Mouse (Mus musculus) kidney, postnatal 14 days (tissue): ENCODE results near the gene Carns1.
"Not testable (repeated sequence)": the region's sequence is repeated elsewhere in the genome, so short reads cannot be mapped to it uniquely, and the experiment has no call there.

Source experiments
- DNase-seq: peaks from one replicate; pipeline ENCODE4 v3.0.0; 2022; ENCODE audit warnings: mixed read lengths

Carns1 gene

DNA sequence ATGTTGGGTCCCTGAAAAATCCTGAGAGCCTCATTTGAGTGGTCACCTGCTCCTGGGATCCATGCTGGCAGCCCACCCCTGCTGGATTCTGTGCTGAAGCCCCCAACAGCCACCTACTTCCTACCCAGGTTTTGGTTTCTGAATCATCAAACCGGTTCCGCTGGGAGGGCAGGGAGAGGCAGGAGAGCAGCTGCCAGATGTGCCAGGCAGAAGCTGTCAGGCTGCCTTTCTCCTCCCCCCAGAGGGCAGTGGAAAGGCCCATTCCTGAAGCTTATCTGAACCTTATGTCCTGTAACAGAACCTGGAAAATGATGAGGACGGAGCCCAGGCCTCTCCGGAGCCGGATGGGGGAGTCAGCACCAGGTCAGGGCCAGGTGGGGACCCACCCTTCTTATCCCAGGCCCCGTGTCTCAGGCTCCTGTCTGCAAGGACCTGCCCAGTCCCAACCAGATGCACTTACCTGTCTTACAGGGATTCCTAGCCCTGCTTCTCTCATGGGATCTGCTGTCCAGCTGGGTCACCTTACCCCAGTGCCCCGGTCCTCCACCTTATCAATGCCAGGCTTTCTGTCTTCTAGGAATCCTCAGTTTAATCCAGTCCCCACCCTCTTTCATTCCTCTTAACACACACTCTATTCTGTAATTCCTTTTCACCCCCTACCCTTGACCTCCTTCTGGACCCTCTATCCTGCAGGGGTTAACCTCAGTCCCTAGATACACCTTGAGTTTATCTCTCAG, 48.4 kb downstream of the Carns1 start:
- no peak for DNase-seq

DNA sequence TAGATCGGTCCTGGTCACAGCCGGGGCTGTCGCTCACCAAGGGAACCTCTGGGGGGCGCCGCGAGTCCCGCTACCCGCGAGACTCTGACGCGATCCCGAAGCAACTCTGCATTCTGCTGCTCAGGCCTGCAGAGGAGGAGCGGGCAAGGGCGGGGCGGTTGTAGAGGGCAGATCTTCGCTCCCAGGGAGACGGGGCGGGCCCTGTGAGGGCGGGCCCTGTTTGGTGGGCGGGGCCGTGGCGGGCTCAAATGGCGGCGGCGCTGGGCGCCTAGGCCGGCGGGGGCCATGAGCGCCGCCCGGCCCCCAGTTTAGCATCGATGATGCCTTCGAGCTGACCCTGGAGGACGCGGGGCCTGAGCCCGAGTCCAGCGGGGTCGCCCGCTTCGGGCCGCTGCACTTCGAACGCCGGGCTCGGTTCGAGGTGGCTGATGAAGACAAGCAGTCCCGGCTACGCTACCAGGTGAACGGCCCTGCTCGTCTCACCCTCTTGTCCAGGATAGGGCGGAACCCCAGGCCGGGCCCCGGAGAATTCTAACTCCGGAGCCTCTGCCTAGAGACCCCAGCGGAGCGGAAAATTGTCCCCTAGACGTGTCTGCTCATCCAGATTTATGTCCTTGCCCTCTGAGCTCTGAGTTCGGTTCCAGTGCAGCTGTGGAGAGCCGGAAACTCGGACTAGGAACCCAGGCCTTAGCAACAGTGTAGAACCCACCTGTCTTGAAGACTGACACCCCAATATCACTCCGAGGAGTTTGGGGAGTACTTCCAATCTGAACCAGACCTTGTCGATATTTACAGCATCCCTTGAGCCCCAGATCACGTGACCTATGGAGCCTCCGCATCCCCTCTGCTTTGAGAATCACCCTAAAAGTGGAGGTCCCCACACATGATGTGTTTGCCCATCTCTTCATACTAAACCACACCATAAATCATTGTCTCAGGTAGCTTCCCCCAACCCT, 49.3 kb downstream of the Carns1 start, which contains the start of gene Aip:
Gene Aip (minus strand): TSS at position 118 of the 956 bp plus-strand sequence.
- peak; percentile 99 for DNase-seq

DNA sequence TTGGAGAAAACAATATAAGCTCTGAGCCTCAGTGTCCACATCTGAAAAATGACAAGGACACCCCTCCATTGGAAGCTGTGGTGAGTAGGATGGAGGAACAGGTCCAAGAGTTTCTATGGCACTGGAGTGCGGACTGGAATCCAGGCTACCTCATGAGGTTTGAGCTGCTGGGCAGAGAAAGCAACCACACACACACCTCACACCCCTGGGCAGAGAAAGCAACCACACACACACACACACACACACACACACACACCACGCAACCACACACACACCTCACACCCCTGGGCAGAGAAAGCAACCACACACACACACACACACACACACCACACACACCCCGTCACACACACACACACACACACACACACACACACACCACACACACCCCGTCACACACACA, 50.0 kb downstream of the Carns1 start:
- DNase-seq: not testable (repeated sequence)

DNA sequence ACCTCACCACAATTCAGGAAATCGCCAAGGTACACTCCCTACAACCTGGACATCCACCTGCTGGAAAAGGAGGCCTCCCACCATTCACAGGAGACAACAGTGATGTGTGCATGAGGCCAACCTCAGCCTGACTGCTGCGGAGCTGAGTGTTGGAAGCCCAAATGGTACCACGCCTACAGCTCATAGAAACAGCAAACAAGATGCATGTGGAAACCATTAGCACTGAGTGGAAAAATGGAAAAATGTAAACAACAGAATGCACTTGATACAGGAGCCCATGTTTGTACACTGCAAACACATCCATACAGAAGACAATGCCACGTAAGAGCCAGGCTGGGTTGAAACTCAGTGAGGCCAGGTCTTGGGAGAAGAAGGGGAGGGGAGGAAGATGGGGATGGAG, 50.8 kb downstream of the Carns1 start:
- no peak for DNase-seq

DNA sequence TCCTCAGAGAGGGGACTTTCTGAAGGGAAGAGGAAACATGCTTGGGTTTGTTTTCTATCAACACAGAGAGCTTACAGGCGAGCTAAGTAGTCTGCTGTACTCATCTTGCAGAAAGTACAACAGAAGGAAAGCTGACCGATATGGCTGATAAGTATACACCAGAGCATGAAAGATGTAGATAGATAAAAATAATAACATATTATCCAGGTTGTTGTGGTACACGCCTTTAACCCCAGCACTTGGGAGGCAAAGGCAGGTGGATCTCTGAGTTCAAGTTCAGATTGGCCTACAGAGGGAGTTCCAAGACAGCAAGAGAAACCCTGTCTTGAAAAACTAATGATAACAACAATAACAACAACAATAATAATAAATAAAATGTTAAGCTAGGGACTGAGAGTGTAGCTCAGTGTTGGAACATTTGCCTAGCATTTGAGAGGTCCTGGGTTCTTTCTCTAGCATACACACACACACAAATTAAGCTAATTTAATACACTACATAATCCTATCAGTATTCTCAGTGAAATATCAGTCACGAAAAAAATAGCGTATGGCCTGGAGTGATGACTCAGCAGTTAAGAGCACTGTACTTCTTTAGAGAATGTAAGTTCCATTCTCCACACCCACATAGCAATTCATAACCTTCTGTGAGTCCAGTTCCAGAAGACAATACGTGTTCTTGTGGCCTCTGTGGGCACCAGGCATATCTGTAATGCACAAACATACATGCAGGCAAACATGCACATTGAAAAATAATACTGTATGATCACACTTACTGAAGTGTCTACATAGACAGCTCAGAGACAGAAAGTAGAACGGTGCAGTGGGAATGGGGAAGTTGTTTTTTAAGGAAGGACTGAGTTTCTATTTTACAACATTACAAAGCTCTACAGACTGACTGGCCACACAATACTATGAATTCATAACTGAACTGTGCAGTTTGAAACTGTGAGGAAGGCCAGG, 52.6 kb downstream of the Carns1 start:
- DNase-seq: no peak

DNA sequence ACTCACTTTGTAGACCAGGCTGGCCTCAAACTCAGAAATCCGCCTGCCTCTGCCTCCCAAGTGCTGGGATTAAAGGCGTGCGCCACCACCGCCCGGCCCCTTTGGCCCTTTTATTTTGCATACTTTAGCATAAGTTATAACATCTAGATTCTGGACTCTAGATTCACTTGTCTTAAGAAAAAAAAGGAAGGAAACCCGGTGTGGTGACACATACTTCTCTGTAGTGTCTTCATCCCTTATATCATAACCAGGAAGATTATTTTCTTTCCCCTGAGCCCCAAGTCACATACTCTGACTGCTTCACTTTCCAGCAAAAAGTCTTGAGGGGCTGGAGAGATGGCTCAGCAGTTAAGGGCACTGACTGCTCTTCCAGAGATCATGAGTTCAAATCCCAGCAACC, 53.4 kb downstream of the Carns1 start:
- DNase-seq: not testable (repeated sequence)

DNA sequence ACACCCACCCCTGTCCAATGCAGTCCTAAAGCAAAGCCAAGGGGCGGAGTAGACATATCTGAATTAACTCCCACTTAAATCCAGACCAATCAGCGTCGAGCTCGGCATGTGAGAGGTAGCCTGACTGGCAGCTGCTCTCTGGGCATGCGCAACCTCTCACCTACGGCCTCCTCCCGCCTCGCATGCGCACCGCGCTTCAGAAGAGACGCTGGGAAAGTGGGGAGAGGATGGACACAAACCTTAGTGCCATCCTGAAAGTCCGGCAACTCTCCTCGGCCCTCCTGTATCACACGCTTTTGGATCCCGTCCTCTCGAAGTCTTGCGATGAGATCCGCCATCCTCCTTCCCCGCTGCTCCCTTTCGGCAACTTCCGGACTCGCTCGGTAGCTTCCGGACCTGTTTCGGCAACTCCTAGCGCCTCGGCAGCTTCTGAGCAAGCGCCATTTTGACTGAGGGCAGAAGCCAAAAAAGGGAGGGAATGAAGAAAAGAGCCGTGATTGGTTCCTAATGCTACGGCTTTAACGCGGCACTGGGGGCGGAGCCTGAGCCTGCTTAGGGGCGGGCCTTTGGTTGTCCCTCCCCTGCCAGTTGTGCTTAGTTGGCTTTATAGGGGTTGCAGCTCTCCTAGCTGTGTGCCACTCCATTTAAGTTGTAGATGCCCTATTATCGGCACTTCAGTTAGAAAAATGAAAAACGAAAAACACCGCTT, 54.0 kb downstream of the Carns1 start:
- peak; percentile 99 for DNase-seq

DNA sequence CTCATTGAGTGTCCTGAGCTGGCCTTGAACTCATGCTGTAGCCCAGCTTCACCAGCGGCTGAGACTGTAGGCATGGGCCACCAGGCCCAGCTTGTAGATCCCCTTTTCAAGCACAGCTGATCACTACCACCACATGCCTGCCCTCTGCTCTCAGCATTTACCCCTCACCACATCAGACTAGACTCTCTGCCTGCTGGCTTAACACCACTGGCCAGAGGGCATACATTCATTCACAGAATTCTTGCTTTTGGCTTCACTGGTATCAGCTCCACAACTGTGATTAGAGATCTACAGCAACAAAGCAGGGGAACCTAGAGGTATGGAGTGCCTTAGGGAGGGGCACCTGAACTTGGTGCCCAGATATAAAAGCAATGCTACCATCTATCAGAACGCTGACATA, 54.8 kb downstream of the Carns1 start:
- DNase-seq: no peak

DNA sequence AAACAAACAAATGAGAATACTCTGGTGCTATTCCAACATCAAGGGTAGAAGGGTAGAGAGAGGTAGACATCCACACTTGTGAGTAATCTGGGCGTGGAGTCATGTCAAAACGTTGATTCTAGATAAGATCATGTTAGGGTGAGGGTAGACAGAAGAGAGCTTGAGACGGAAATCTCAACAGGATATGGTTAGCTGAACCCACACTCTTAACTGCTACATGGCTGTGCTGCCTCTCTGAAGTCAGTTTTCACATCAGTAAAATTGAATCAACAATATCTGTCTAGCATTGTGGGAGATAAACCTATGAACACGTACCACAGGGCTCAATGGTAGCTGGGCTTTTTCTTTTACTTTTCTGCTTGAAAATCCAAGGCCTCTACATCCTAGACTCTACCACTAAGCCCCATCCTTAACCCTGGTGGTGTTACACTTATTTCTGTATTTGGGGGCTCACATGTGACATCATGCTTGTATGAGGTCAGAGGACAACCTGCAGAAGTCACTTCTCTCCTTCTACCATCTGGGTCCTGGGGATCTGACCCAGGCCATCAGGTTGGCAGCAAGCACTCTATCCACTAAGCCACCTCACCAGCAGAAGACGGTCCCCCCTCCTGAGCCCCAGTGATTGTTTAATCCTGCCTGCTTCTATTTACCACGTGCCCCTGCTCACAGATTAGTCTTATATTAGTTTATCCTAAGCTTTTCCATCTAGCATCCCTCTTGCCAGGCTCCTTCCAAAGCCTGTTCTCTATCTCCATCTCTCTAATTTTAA, 55.4 kb downstream of the Carns1 start:
- no peak for DNase-seq

DNA sequence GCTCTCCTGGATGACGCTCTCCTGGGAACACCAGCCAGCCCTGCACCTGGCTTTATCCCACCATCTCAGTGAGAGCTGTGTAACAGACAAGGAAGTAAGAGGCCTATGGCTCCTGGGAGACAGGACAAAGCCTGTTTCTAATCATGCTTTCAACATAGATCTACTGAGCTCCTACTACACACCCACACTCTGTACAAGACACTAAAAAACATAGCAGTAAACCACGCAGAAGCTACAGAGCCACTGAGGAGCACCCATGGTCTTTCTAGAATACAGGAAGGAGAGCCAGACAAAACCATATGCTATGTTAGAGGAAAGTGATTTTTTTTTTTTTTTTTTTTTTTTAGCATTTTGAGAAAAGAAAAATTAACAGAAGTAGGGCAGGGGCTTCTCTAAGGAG, 56.9 kb downstream of the Carns1 start:
- DNase-seq: no peak

DNA sequence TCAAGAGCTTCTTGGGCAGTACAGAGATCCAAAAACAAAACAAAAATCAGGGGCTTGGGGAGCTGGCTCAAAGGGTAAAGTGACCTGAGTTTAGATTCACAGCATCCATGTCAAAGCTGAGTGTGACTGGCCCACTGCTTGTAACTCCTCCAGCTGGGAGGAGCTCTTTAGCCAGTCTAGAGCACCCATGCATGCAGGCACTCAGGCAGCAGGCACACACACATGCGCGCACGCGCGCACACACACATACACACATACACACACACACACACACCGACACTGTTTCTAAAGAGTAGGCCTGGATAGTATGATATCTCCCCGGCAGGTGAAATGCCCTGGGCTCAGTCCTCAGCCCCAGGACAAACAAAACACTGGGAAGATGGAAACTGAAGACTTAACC, 58.3 kb downstream of the Carns1 start:
- DNase-seq: peak; percentile 15

DNA sequence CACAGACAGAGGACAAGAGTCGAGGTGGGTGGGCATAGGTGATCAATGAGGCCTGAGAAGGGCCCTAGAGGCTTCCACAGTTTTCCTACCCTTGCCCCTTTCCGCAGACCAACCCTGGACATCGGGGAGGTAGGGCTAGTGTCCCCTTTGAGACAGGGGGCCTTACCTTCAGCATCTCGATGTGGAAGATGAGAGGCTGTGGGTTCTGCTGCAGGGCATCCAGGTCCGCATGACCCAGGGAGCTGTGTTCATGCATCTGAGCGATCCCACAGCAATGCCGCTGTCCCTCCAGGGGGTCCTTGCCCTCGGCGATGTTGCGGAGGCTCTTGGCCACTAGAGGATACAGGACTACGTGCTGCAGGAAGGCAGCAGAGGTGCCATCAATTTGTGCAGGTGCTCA, 59.5 kb downstream of the Carns1 start:
- DNase-seq: no peak

DNA sequence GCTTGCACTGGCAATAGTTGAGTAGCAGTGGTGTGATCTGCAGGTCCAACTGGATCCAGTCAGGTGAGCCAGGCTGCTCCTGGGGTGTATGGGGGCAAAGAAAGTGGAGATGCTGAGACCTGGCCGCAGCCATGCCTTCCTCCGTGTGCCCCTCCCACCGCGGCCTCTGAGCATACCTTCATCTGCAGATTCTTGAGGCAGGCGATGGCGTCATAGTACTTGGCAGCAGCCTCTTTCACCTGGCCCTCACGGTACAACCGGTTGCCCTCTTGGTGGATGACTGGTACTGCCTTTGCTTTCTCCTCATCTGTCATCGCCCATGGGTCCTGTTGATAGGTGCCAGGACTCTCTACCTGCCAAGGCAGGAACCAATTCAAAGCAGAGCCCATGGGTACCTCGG, 60.1 kb downstream of the Carns1 start:
- DNase-seq: no peak

DNA sequence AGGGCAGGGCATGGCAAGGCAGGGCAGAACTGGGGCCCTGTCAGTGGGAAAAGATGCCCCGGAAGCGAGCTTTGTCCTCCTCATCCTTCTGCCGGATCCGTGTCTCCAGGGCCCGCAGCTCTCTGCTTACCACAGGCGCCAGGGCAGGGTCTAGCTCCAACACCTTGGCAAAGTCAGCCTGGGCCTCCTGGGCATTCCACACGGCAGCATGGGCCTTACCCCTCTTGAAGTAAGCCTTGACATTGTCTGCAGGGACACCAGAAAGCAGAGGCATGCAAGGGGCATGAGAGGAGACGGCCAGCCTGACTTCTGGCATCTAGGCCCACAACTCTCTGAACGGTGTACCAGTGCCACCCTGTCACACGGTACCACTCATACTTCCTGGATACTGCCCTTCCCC, 60.7 kb downstream of the Carns1 start:
- no peak for DNase-seq
